Mouse (Mus musculus) frontal cortex, postnatal 25 days (tissue): ENCODE data around the gene Tubg2.
A peak's percentile ranks its signal among the peaks of the same experiment; 100 is the strongest.

ENCODE experiments used
- DNase-seq, 2 experiments: peaks; one replicate each; pipeline ENCODE4 v3.0.0; 2022; ENCODE audit warnings: low spot score in 2 of 2

Gene Tubg2

DNA sequence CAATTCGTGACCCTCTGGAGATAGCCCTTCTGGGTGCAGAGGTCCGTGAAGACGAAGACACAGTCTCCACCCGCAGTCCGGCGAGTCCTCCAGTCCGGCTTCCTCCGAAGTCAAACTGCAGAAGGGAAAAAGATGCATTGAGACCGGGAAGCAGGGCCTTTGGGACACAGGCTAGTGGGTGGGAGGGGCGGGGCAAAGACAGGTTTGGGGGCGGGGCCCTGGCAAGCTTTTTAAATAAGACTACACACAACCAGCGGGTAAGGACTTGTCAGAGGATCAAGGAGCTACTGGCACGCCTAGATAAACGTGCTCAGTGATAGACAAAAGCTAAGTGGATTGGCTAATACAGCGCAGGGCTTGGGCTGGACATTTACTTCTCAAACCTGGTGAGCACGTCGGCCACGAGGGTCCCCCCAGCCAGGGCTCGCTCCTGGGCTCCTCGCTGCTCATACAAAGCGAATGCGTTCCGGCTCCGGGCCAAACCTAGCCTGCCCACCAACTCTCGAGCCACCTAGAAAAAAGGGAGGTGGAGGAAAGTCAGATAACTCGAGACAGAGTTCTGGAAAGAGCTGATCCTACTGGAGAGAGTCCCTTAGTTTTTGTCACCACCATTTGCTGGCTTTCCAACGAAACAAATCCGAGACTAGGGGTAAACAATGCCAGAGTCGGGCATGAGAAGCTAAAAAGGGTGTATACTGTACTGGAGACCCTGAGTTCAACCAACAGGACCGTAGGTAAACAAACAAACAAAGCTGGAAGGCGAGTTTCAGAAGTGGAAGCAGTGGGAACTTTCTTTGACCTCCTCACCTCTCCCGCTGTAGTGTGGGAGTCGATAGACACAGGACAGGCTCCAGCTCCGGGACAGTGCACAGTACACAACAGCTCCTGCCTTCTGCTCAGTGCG, 9.2 kb downstream of the Tubg2 start:
- DNase-seq: no peak

DNA sequence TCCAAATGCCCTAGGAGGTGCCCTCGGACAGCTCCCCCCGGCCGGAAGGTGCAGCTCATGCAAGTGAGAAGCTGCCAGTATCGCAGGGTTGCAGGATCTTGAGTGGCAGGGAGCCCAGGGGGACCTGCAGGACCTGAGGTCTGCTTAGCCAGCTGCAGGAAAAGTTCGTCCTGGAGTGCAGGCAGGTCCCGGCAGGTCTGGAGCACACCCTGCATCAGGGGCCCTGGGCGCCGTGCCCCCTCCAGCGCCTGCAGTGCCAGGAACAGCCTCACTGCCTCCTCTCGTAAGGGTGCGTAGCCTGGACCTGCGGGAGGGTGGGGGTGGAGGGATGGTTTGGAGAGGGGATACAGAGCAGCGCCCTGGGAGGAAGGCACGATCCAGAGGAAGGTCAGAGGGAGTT, 10.7 kb downstream of the Tubg2 start:
- no peak for DNase-seq

DNA sequence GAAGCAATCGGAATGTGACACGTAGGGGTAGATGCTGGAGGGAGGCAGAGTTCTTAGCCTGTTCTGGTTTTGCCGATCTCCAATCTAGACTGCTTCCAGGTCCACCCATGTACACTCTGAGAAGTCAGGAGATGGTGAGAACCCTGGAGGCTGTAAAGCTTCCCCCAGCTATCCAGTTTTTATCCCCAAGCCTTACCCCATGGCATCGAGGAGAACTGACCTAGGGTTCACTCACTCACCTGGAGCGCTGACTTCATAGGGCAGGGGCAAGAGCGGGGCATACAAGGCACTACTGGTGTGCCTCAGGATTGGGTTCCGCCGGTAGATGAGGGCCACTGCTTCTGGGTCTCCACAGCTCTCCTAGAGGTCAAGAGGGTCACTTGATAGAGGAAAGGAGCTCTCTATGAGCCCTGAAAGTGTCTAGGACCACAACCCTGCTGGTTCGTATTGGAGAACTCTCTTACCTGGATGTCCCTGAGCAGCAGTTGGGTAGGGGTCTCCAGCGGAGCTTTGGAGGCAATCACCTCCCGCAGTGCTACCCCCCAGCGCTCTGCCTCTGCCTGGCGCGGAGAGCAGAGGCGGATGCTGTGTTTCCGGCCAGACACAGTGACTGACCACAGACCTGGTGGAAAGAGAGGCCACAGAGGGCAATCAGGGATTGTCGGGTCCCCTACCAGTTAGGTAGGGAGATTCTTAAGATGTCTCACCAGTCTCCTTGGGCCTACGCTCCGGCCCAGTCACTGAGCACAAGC, 11.7 kb downstream of the Tubg2 start:
- DNase-seq: no peak

DNA sequence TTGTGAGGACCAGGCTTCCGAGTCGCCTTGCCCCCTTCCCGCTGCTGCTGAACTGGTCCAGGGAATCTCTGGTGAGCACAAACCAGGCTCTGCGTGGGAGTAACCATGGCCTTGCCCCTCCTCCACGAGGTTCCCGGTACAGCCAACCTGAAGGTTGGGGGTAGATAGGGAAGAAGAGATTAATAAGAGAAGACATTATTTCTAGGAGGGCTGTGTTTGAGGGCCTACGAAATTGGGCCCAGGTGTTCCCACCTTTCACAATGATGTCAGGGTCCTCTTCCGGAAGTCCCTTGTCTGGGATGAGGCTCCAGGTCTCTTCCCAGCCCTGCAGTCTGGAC, 12.2 kb downstream of the Tubg2 start:
- no peak for DNase-seq

DNA sequence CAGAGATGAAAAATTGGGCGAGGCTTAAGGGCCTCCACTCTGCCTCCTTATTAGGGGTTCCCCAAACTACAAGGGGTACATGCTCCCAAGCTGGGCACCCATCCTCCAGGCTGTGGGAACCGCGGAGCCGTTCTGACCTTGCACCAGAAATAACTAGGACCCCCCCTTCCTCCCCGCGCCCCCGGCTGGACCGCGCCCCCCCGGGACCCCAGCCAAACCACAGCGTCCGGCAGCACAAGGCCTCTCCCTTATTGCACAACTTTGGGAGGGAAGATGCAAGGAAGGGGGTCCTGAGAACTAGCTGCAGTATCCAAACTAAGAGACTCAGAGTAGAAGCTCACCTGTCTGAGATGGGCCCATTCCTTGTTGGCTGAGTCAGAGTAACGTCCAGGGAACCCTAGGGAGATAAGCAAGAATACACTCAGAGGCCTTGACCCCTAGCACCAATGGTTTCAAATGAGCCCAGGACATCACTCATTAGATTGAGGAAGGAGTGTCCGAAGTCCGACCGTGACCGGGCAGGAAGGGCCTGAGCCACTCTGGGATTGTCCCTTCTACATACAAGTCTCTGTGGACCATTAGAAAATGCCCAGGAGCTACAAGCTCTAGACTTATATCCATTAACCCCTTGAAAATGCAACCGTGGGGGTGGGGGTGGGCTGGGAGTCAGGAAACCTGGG, 12.7 kb downstream of the Tubg2 start:
- DNase-seq: no peak

DNA sequence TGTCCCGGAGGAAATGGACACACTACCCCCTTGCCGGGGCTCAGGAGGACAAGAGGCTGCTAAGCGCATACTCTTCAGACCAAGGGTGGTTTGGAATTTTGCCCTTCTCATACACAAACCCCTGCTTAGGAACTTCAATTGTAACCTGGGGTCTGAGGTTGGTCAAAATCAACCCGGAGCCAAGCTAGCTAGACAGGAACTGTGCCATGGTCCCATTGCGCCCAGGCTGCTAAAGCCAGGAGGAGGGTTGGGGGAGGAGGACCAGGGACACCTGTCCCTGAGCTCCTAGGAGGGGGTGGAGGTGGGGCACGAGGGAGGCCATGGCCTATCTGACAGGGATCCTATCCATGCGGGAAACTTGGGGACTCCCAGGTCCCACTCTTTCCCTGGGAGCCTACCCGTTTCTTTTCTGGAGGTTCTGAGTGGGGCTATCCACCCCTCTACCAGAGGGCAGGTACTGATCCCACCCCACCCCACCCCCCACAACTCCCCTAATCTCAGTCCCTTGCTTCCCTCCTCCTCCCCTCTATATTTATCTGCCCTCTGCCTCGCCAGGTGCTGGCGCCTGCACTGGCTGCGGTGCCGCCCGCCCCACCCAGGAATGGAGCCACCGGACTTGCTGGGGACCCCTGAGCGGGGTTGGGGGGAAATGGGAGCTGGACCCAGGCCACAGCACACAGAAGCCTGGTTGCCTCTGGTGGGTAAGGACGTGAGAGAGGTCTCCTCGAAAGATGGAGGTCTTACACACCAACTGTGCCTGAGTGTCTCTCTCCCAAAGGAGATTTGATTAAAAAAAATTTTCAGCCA, 13.8 kb downstream of the Tubg2 start:
- no peak for DNase-seq

DNA sequence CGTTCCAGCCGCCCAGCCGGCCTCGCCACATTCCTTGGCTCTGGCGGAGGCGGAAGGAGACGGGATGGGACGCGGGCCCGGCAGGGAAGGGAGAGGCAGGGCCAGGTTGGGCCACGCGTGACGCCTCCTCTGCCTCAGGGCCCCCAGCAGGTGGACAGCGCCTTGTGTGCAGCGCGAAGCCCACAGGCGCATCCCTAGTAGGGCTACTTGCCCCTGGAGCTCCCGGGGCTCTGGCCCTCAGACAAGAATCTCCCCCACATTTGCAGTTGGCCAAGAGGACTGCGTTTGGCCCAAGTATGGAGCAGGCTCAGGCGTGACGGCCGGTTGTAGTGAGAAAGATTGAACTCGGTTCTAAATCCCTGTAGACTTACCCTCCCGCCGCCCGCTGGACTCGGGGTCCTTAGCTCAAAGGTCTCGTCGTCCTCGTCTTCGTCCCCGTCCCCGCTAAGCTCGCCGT, 14.7 kb downstream of the Tubg2 start, which contains the start of gene Cntnap1:
TSS of gene Cntnap1 (plus strand) at position 170 of the 457 bp plus-strand sequence.
- DNase-seq: no peak

DNA sequence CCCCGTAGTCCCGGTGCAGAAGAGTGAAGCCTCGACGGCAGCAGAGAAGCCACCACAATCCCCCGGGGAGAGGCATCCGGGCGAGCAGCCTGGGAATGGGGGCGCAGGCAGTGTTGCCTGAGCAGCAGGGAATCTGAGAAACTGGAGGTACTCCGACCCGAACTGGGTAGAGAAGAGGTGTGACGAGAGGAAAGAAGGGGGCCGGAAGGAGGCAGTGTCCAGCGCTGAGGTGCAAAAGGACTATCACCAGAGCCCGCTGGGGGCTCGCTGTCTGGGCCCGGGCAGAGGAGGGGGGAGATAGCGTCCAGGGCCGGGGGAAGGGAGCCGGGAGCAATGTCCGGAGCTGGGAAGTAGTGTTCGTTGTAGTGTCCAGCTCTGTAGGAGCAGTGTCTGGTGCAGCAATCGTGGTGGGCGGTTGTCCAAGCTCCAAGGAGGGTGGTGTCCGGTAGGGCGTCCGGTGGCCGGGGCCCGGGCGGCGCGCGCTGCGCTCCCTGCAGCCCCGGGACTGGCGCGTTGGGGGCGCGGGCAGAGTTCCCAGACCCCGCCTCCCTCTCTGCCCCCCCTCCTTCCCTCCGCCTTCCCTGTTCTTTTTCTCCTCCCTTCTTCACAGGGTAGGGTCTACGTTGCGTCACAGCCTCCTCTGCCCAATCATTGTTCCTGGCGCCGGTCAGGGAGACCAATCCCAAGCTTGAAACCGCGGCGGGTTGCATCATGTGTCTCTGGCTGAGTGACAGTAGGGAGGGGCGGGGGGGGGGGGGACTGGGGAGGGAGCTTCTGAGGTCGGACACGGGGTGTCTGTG, 15.3 kb downstream of the Tubg2 start, which contains the start of gene Plekhh3:
TSS of gene Plekhh3 (minus strand) at position 541 of the 800 bp plus-strand sequence.
- peak; percentile 70 to 88 for DNase-seq

DNA sequence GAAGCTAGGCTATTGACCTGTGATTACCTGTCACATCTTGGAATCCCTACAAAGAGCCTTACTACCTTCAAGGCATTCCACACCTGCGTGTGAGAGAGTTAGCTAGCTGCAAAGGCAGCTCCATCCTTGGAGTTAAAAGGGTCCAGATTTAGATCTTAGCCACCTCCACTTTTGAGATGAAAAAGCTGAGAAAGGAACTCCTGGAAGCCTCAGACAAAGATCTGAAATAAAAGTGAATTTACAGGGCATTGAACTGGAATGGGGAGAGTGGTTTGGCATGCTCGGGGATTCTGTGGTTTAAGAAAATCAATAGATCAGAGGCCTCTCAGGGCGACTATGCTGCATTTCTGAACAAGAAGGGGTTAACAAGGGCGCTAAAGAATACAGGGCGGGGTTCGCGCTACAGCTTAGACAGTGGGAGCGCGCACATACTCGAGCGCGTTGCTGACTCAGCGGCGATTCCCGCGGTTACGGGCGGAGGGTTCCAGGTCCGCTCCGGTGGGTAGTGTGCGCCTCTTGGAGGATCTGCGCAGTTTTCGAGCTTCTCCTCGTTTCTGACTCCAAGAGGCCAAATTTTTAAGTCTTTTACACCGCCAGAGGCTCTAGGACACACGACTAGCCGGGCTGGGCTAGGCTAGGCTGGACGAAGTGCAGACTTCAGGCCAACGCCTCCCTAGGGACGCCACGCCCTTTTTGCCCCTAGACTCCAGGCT, 16.2 kb downstream of the Tubg2 start:
- peak; percentile 50 to 52 for DNase-seq

DNA sequence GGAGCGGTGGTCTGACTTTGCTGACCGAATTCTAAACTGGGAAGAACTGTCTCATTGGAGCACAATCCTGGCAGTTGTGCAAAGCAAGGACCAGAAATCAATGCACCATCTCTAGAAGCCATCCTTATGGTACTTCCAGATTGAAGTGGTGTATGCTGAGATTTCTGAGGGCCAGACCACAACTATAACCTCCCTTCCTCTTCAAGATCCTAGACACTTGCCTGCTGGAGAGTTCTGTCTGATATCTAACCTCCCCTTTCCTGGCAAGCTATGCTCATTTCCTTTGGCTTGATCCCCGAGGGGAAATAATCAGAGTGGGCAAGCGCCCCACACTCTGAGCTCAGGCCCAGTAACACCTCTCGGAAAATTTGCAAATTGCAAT, 16.7 kb downstream of the Tubg2 start:
- DNase-seq: no peak

DNA sequence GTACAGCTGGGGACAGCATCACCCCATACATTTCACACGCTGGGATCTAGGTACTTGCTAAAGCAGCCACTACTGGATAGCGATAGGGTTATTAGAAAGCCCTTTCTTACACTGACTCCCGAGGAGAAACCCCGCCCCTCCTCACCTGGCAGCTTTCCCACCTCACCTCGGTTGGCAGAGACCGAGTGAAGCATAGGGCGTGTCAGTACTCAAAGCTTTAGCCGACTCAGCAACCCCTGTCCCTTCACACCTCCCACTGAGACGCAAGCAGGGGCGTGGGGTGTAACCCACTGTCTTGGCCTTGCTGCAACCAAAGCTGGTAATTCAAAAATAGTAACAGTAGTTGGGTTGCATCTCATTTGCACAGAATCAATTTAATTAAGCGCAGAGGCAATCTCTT, 17.4 kb downstream of the Tubg2 start:
- no peak for DNase-seq

DNA sequence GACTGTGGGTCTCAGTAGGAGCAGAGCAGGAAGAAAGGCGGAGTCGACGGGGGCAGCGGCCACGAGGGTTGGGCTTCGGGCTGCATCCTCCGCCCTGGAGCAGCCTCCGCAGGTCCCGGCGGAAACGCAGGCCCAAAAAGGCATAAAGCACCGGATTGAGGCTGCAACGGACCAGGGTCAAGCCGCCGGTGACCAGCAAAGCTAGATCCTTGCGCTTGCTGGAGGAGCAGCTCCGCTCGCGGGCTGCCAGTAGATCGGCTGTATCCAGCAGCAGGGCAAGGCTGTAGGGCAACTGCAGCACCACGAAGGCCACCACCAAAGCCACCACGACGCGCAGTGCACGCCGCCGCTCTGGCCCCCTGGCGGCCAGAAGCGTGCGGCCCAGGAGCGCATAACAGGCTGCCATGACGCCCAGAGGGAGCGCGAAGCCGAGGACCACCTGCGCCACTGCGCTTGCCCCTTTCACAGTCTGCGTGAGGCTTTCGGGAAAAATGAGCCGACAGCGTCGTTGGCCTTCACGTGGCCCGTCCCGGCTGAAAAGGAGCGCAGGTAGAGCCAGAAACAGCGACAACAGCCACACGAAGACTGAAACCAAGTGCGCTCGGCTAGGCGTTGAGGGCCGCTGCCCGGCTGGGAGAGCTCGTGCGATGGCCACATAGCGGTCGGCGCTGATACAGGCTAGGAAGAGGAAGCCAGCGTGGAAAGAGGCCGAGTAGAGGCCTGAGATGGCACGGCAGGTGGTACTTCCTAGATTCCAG, 18.1 kb downstream of the Tubg2 start:
- no peak for DNase-seq

DNA sequence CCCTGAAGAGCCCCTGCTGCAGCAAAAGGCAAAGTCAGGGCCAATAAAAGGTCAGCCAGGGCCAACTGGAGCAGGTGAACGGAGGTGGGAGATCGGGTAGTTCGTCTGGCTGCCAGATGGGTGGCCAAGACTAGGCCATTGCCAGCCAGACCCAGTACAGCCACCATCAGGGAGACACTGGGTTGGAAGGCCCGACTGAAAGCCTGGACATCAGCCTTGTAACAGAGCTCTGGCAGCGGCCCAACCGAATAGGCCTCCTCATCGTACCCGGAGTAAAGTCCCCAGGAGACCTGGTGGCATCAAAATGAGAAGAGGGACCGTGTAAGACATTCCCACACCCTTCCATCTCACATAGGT, 18.7 kb downstream of the Tubg2 start:
- no peak for DNase-seq

DNA sequence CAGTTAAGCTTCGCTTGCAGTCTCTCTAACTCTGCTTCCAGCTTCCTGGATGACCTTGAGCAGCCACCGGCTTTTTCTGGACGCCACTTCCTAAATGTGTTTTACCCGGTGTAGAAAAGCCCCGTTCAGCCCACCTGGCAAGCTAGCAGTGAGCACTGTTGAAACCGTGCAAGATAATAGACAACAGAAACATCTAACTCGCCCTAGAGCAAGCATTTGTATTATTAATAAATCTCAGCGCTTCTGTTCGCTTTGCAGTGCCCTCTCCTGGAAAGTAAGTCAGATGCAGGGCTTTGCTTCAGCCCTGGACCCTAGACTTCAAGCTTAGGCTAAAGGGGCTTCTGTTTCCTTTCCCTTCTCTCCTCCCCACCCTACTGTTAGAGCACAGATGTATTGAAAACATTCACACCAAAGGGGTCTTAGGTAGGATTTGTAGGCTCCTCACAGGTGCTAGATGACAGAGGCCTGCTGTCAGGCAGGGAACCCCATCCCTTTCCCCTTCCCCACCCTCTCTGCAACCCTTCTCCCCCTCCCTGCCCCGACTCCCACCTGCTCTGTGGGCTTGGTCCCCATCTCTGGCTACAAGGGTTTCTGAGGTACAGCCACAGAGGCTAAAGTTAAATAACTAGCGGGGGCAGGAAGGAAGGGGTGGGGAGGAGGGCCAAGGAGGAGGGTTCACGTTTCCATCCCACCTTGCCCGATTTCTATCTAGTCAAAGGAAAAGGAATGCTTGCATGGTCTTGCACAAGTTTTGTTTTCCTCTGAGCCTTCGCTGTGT, 19.3 kb downstream of the Tubg2 start, which contains the start of gene Ccr10:
TSS of gene Ccr10 (minus strand) at position 593 of the 778 bp plus-strand sequence.
- no peak for DNase-seq

DNA sequence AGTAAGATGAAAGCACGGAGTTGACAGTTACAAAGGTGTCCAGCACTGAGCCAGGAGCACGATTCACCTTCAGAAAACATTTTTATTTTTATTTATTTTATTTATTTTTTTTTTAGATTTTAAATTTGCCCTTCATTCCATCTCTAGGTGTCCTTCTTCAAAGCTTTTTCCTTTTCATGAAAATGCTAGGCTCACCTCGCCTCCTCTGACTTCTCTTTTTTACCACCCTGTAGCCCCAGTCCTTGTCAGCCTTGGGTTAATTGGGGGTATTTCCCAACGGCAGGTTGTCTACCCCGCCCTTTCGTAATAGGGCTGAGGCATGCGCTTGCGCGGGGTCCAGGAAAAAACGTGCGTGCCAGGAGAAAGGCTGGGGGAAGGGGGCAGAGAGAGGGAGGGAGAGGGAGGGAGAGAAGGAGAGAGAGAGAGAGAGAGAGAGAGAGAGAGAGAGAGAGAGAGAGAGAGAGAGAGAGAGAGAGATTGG, 20.0 kb downstream of the Tubg2 start:
- no peak for DNase-seq

DNA sequence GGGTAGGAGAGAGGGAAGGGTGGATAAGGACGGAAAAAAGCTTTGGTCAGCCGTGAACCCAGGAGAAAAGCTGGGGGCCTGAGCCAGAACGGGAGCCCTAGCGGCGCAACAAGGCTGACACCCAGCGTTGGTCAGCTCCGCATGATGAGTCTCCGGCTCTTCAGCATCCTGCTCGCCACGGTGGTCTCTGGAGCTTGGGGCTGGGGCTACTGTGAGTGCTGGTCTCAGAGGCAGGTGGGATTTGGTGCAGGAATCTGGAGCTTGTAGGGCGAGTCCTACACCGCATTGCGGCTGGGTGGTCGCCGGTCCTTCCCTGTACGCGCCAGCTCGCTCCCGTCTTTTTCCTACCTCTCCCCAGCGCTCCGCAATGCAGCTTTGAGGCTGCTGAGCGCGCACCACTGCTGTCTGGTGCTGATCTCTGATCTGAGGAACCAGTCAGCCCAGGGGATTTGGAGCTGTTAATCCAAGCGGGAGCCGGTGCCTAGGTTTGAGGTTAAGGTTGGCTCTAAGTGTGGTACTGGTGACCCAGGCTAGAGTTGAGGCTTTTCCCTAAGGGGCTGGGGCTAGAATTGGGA, 20.5 kb downstream of the Tubg2 start:
- DNase-seq: peak in 1 of 2 experiments; percentile 49

DNA sequence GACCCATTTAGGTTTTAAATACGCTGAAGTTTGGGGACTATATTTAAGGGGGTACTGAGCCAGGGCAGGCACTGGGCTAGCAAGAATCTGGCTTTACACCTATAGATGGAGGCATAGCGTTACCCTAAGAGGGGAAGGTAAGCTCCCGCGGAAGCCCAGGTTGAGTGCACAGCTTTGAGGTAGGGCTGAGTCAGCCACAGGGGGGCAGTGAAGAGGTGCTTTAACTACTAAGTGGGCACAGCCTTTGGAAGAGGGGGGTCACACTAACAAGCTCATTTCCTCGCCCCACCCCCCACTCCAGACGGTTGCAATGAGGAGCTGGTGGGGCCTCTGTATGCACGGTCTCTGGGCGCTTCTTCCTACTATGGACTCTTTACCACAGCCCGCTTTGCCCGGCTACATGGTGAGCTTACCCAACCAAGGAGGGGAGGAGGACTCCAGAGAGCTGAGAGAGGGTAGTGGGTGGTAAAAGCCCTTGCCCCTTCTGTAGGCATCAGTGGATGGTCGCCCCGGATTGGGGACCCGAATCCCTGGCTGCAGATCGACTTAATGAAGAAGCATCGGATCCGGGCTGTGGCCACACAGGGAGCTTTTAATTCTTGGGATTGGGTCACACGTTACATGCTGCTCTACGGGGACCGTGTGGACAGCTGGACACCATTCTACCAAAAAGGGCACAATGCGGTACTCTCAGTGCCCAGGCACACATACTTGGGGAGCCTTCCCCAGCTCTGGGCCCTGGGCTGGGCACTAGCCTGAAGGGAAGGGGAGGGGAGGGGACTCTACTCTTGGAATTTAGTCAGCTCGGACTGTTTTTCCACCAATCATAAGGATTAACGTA, 21.4 kb downstream of the Tubg2 start:
- peak; percentile 60 to 65 for DNase-seq
